Mouse (Mus musculus): ENCODE results near the gene Dpp6. TPM values are rescaled to one million over a fixed set of nuclear protein-coding genes. Genes with fewer than 3 reads are reported as not detected.

The Dpp6 gene
- total RNA-seq, 2 experiments from 2014 or later = not detected

GRCm38 (mm10) chr5:27156366-27156765, 339.4 kb downstream of the Dpp6 start:
- ATAC-seq (replicated peaks; ENCODE audit: low FRiP score, low TSS enrichment, poor library complexity, severe bottlenecking) = no peak

- no peak for ATAC-seq (replicated peaks; ENCODE audit: low FRiP score, low TSS enrichment, poor library complexity, severe bottlenecking)
Observed at GRCm38 (mm10) chr5:27161122-27161645, 344.2 kb downstream of the Dpp6 start.

GRCm38 (mm10) chr5:27168550-27168949, 351.5 kb downstream of the Dpp6 start:
- no peak for ATAC-seq (replicated peaks; ENCODE audit: low FRiP score, low TSS enrichment, poor library complexity, severe bottlenecking)

GRCm38 (mm10) chr5:27184963-27185362, 368.0 kb downstream of the Dpp6 start:
- ATAC-seq (replicated peaks; ENCODE audit: low FRiP score, low TSS enrichment, poor library complexity, severe bottlenecking) = no peak

GRCm38 (mm10) chr5:27191242-27191969, 374.4 kb downstream of the Dpp6 start:
- ATAC-seq (replicated peaks; ENCODE audit: low FRiP score, low TSS enrichment, poor library complexity, severe bottlenecking) = no peak

GRCm38 (mm10) chr5:27194157-27194556, 377.2 kb downstream of the Dpp6 start:
- no peak for ATAC-seq (replicated peaks; ENCODE audit: low FRiP score, low TSS enrichment, poor library complexity, severe bottlenecking)

- ATAC-seq (replicated peaks; ENCODE audit: low FRiP score, low TSS enrichment, poor library complexity, severe bottlenecking) = no peak
Observed at GRCm38 (mm10) chr5:27194975-27195374, 378.0 kb downstream of the Dpp6 start.

- no peak for ATAC-seq (replicated peaks; ENCODE audit: low FRiP score, low TSS enrichment, poor library complexity, severe bottlenecking)
Observed at GRCm38 (mm10) chr5:27200581-27201341, 383.8 kb downstream of the Dpp6 start.

- ATAC-seq (replicated peaks; ENCODE audit: low FRiP score, low TSS enrichment, poor library complexity, severe bottlenecking) = no peak
Observed at GRCm38 (mm10) chr5:27203131-27203530, 386.1 kb downstream of the Dpp6 start.

GRCm38 (mm10) chr5:27204721-27205120, 387.7 kb downstream of the Dpp6 start:
- no peak for ATAC-seq (replicated peaks; ENCODE audit: low FRiP score, low TSS enrichment, poor library complexity, severe bottlenecking)

GRCm38 (mm10) chr5:27205754-27206153, 388.8 kb downstream of the Dpp6 start:
- ATAC-seq (replicated peaks; ENCODE audit: low FRiP score, low TSS enrichment, poor library complexity, severe bottlenecking) = no peak

GRCm38 (mm10) chr5:27206213-27206612, 389.2 kb downstream of the Dpp6 start:
- peak; percentile 77 for ATAC-seq (replicated peaks; ENCODE audit: low FRiP score, low TSS enrichment, poor library complexity, severe bottlenecking)

- no peak for ATAC-seq (replicated peaks; ENCODE audit: low FRiP score, low TSS enrichment, poor library complexity, severe bottlenecking)
Observed at GRCm38 (mm10) chr5:27220116-27220515, 403.1 kb downstream of the Dpp6 start.

GRCm38 (mm10) chr5:27242078-27242477, 425.1 kb downstream of the Dpp6 start:
- no peak for ATAC-seq (replicated peaks; ENCODE audit: low FRiP score, low TSS enrichment, poor library complexity, severe bottlenecking)

- ATAC-seq (replicated peaks; ENCODE audit: low FRiP score, low TSS enrichment, poor library complexity, severe bottlenecking) = no peak
Observed at GRCm38 (mm10) chr5:27243226-27243625, 426.2 kb downstream of the Dpp6 start.

- no peak for ATAC-seq (replicated peaks; ENCODE audit: low FRiP score, low TSS enrichment, poor library complexity, severe bottlenecking)
Observed at GRCm38 (mm10) chr5:27247793-27248192, 430.8 kb downstream of the Dpp6 start.

- 0 out of 2 replicates have a peak, but pooled peaks have one; percentile 37 for ATAC-seq (replicated peaks; ENCODE audit: low FRiP score, low TSS enrichment, poor library complexity, severe bottlenecking)
Observed at GRCm38 (mm10) chr5:27248685-27249084, 431.7 kb downstream of the Dpp6 start.

GRCm38 (mm10) chr5:27249951-27250350, 432.9 kb downstream of the Dpp6 start:
- ATAC-seq (replicated peaks; ENCODE audit: low FRiP score, low TSS enrichment, poor library complexity, severe bottlenecking) = no peak

GRCm38 (mm10) chr5:27250906-27251305, 433.9 kb downstream of the Dpp6 start:
- no peak for ATAC-seq (replicated peaks; ENCODE audit: low FRiP score, low TSS enrichment, poor library complexity, severe bottlenecking)

- ATAC-seq (replicated peaks; ENCODE audit: low FRiP score, low TSS enrichment, poor library complexity, severe bottlenecking) = no peak
Observed at GRCm38 (mm10) chr5:27251361-27251760, 434.4 kb downstream of the Dpp6 start.

- no peak for ATAC-seq (replicated peaks; ENCODE audit: low FRiP score, low TSS enrichment, poor library complexity, severe bottlenecking)
Observed at GRCm38 (mm10) chr5:27255247-27255646, 438.2 kb downstream of the Dpp6 start.
